Mouse (Mus musculus) olfactory bulb, adult 2 months (tissue): ENCODE results near the gene Slc4a10. TPM values are rescaled to one million over a fixed set of nuclear protein-coding genes. Genes with fewer than 3 reads are reported as not detected.
A peak's percentile ranks its signal among the peaks of the same experiment; 100 is the strongest.

Experiments
- H3K27ac ChIP-seq: fragments of 200-500 bp; 2 replicates; pipeline ENCODE4 v1.5.1; 2012; ENCODE audit warnings: low read depth, low read length; ENCODE audit not compliant: insufficient read depth
- H3K4me1 ChIP-seq: fragments of 200-500 bp; 2 replicates; pipeline ENCODE4 v1.6.1; 2012; ENCODE audit warnings: low read length; ENCODE audit not compliant: control insufficient read depth, insufficient read depth
- H3K4me3 ChIP-seq: fragments of 200-500 bp; 2 replicates; pipeline ENCODE4 v1.5.1; 2012; ENCODE audit warnings: mild to moderate bottlenecking, low read depth, low read length, moderate library complexity; ENCODE audit not compliant: insufficient read depth
- CTCF ChIP-seq: fragments of 200-500 bp; IDR thresholded peaks from 2 replicates; pipeline ENCODE4 v1.5.1; 2012; ENCODE audit warnings: low read depth, mild to moderate bottlenecking, low read length, moderate library complexity; ENCODE audit not compliant: insufficient read depth
- POLR2A ChIP-seq: fragments of 200-500 bp; IDR thresholded peaks from 2 replicates; pipeline ENCODE4 v1.6.1; 2012; ENCODE audit warnings: mild to moderate bottlenecking, low read depth, low read length, moderate library complexity; ENCODE audit not compliant: insufficient read depth
- WGBS: fragments of 180-500 bp; shearing (Covaris S2); methylation state at CpG from one replicate; pipeline ENCODE4 v1.1.7; 2018; 5-methylcytosine and 5-hydroxymethylcytosine counted together
- polyA plus RNA-seq: library from polyadenylated mRNA; stranded (reverse); fragments of >200 nt; gene quantifications from 2 replicates; pipeline ENCODE4 v1.2.4, GENCODE M21; 2012; ENCODE audit warnings: low replicate concordance; ENCODE audit not compliant: missing spikeins, insufficient read depth, insufficient read length

The Slc4a10 gene
- polyA plus RNA-seq, 1 experiment = 148 TPM

DNA sequence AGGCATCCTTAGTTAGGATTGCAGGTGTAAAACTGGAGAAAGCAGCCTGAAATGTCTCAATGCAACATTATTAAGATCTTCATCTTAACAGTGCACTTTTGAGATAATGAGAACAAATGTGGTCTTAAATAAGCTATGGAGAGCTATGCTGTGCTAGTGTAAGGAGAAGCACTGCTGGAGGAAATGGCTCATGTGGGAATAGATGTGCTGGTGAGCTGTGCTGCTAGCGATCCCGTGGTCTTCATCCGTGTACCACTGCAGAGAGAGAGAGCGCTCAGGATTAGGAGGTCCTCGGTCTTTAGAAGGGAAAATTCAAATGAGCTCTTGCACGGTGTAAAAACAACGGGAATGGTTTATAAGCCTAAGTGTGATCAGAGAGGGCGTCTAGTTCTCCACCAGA, 286.2 kb downstream of the Slc4a10 start:
- H3K27ac ChIP-seq = no peak overlapping the region
- WGBS = 65% methylated on average over 8 of the region's 8 CpGs
- TF ChIP-seq POLR2A (no peak), CTCF (no peak)

DNA sequence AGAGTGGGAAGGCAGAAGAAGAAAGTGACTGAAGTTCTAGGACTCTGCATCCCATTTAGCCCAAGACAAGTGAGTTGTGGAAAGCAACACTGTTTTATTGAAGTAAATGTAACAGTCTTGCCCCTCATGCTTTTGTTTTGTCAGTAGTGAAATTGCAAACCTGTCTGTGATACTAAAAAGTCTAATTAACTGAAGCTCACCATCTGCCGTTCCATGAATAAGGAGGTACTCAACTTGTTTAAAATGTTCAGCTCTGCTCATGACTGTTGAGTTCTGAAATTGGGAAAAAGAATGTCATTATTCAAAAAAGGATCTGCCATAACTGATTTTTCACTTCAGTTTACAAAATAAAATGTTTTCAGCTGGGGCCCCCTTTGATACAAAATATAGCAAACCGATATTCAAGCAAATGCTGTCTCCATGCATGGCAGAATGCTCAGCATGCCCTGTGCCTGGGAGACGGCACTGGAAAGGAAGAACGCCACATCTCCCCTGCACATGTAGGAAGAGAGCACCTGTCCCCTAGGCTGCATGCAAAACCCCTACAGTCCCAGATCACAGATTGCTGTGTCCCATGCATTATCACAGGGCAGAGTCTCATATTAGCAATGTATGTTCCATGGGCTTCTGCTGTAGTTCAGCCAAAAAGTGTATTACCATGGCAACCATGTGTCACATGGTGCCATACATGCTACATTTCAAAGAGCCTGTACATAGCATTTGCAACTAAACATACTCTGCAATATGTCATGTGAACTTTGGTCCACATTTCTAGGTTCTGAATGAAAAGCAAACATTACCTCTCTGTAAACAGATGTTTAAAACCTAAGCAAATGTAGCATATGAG, 288.4 kb downstream of the Slc4a10 start:
- WGBS = 69% methylated on average over 4 of the region's 4 CpGs
- Histone ChIP-seq H3K27ac (no peak overlapping the region), H3K4me3 (no peak overlapping the region), H3K4me1 (peaks cover 2% of the 10 kb centered on the region; the same call in 1 of the 2 replicates)
- TF ChIP-seq POLR2A (no peak), CTCF (no peak)

More for the DNA sequence above, 286.2 kb downstream of the Slc4a10 start:
- H3K4me3 ChIP-seq = no peak overlapping the region
- peaks cover 2% of the 10 kb centered on the region; the same call in 1 of the 2 replicates for H3K4me1 ChIP-seq

DNA sequence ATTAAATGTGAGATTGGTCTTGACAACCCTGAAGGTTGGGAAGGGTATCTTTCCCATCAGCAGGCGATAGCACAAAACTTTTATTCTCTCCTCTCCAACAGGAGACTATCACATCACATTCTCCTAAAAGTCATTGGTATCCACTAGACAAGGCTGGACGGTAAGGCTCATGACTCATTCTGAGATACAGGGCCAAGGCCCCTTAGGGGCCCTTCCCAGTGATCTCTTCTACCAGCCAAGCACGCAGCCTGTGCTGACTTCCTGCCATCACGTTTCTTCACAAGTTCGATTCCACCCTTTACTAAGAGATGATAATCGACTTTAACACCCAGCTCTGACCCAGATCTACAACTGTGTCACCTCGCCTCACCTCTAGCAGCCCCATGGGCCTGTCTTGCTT, 290.8 kb downstream of the Slc4a10 start:
- Histone ChIP-seq H3K27ac (no peak overlapping the region), H3K4me3 (no peak overlapping the region), H3K4me1 (peaks cover 4% of the 10 kb centered on the region; the same call in 1 of the 2 replicates)
- TF ChIP-seq POLR2A (no peak), CTCF (no peak)
- WGBS = 93% methylated on average over 7 of the region's 7 CpGs

DNA sequence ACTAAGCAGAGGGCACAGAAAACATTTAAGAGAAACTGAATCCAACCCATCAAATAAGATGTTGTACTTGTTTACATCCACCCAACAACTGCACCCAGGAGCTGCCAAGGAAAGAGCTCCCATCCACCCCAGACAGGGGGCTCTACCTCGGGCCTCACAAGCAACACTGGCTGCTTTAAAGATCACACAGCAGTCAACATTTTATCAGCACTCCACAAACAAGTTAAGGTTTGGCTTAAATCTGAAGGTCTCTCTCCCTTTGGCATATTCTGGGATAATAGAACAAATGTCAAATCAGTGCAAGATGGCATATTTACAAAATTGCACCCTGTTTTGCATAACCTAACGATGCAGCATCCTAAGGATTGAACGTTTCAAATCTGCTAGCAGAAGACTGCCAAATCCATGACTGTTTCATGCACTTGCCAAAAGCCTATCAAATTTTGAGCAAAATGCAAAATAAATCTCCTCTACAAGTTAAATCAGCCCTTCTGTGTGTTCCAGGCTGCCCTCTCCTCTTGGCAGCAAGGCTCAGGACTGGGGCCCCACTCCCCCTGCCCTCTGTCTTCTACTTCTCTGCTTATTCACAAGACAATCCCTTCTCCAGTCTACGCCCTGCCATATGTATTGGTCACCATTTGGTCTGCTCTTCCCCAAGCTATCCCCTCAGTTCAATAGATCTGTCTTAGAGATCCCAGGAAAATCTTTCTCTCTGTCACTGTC, 293.1 kb downstream of the Slc4a10 start:
- no peak overlapping the region for H3K4me3 ChIP-seq
- WGBS = 45% methylated on average over 4 of the region's 4 CpGs
- no peak for TF ChIP-seq CTCF
- TF ChIP-seq POLR2A = no peak
- no peak overlapping the region for H3K27ac ChIP-seq
- H3K4me1 ChIP-seq = peaks cover 4% of the 10 kb centered on the region; the same call in 1 of the 2 replicates

DNA sequence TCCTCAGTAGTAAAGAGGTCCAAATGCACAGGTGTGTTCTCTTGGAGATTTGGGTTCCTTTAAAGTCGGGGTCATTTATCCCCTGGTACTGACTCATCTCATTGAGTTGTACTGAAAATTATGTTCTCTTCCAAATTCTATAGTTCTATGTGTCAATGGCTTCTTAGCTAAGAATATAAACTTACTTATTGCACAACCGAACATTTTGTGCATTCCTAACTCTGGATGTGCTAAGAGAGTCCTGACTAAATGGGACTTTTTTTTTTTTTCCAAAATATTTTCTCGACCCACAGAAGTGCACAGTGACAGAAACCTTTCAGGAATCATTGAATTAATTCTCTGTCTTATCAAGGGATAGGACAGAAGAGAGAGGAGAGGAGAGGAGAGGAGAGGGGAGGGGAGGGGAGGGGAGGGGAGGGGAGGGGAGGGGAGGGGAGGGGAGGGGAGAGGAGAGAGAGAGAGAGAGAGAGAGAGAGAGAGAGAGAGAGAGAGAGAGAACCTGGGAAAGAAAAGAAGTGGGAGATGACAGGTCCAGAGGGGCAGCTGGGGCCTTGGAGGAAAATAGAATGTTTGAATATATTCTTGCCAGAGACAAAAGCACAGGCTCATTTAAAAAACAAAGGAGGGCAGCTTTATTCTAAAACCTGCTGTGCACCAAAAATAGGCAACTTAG, 294.9 kb downstream of the Slc4a10 start:
- 61% methylated on average over 3 of the region's 3 CpGs for WGBS
- Histone ChIP-seq H3K4me1 (peaks cover 2% of the 10 kb centered on the region; the same call in 1 of the 2 replicates), H3K4me3 (0 out of 2 replicates have a peak overlapping the region, but pooled peaks have one; percentile 2), H3K27ac (no peak overlapping the region)
- TF ChIP-seq CTCF = no peak
- TF ChIP-seq POLR2A = no peak

DNA sequence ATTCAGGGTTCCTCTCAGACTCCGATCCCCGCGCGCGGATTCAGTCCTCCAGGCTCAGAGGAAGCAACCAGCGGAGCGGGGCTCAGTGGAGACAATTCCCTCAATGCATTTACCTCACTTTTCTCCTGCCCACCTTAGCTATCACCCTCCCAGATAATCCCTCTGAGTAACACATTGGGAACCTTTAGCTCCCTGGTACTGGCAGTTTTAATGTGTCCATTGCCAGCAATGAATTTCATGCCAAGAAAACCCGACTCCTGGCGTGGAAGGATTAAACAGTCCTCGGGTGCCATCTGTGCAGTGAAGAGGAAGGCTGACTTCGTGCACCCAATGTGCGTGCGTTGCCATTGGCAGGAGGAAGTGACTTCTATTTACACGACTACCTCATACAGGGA, 295.5 kb downstream of the Slc4a10 start:
- 0 out of 2 replicates have a peak overlapping the region, but pooled peaks have one; percentile 2 for H3K4me3 ChIP-seq
- TF ChIP-seq CTCF = no peak
- no peak for TF ChIP-seq POLR2A
- no peak overlapping the region for H3K27ac ChIP-seq
- peaks cover 2% of the 10 kb centered on the region; the same call in 1 of the 2 replicates for H3K4me1 ChIP-seq
- 7% methylated on average over 14 of the region's 14 CpGs for WGBS

DNA sequence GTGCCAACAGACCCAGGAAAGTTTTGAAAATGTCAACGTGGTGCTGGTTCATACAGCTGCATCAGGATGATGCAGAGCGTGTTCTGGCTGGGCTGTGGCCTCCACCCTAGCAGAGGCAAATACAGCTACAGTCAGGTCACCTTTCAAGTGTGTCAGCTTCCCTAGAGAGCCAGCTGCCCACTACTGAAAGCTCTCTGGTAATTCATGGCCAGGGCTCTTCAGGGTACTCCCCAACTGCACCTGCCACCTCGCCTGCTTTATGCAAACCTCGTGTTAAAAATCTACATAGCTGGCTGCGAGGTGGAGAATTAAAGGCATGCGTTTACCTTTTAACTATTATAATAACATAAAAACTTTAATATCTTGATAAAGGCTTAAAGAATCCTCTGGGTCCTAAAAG, 298.1 kb downstream of the Slc4a10 start:
- peaks cover 2% of the 10 kb centered on the region; the same call in 1 of the 2 replicates for H3K4me1 ChIP-seq
- TF ChIP-seq POLR2A = no peak
- no peak for TF ChIP-seq CTCF
- 66% methylated on average over 6 of the region's 6 CpGs for WGBS
- H3K27ac ChIP-seq = no peak overlapping the region
- H3K4me3 ChIP-seq = no peak overlapping the region

DNA sequence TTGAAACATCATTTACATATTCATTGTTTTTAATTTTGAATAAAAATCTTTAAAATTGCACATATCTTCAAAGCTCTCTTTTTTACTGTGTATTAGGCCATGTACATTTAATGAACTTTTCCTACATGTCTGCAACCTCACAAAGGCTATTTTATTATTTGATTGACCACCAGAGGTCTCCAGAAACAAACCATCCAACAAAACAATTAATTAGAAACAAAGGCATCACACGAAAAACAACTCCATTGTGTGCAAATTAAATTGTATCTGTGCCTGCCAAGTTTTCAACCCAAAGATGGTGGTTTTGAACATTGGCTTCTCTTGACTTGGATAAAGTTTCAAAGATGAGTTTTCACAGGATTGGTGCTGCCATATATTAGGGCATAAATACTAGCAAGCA, 300.5 kb downstream of the Slc4a10 start:
- TF ChIP-seq POLR2A (no peak), CTCF (no peak)
- no peak overlapping the region for H3K4me3 ChIP-seq
- H3K27ac ChIP-seq = no peak overlapping the region
- 22% methylated on average over 1 of the region's 1 CpGs for WGBS
- H3K4me1 ChIP-seq = peaks cover 2% of the 10 kb centered on the region; the same call in 1 of the 2 replicates
